Mouse (Mus musculus): Measurements from ENCODE around the gene Dnase2b. TPM values are rescaled to one million over a fixed set of nuclear protein-coding genes. Genes with fewer than 3 reads are reported as not detected.

Gene Dnase2b
- polyA plus RNA-seq, 1 experiment from 2014 or later = not detected

GRCm38 (mm10) chr3:146562936-146563335 is 52.5 kb downstream of the Dnase2b start:
- Histone ChIP-seq H3K27ac (replicated peaks) (no peak overlapping the region), H3K9me3 (no peaks in the 10 kb centered on the region), H3K36me3 (replicated peaks) (no peaks in the 10 kb centered on the region), H3K27me3 (replicated peaks; ENCODE audit: low read depth, poor library complexity, severe bottlenecking) (no peaks in the 10 kb centered on the region), H3K4me1 (peaks cover 11% of the 10 kb centered on the region; the same call in 1 of the 2 replicates), H3K4me3 (no peak overlapping the region)
- WGBS = 90% methylated on average over 7 of the region's 7 CpGs
- no peak for DNase-seq (ENCODE audit: low spot score)

DNA sequence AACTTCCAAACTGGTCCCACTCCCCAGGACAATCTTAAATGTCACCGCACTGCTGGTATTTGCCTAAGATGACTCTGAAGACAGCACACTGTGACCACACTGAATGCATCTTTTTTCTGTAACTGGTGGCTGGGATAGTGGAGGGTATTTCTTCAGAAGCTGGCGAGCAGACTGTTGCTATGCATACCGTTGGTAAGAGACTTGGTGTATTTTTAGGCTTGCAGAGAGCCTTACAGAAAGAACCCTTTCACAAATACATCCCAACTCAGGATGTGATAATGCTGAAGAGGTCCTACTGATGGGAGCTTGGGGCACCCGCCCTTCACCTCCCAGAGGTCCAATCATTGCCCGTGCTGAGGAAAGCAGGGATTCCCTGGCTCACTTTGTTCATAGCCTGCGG is 57.9 kb downstream of the Dnase2b start:
- no peak for DNase-seq (ENCODE audit: low spot score)
- no peaks in the 10 kb centered on the region for H3K4me1 ChIP-seq
- H3K27ac ChIP-seq (replicated peaks) = no peak overlapping the region
- no peaks in the 10 kb centered on the region for H3K27me3 ChIP-seq (replicated peaks; ENCODE audit: low read depth, poor library complexity, severe bottlenecking)
- no peak overlapping the region for H3K4me3 ChIP-seq
- WGBS = 84% methylated on average over 6 of the region's 6 CpGs
- H3K36me3 ChIP-seq (replicated peaks) = no peaks in the 10 kb centered on the region
- H3K9me3 ChIP-seq = no peaks in the 10 kb centered on the region

- H3K36me3 ChIP-seq (replicated peaks) = no peaks in the 10 kb centered on the region
- H3K4me1 ChIP-seq = no peaks in the 10 kb centered on the region
- DNase-seq (ENCODE audit: low spot score) = no peak
- no peak overlapping the region for H3K27ac ChIP-seq (replicated peaks)
- H3K9me3 ChIP-seq = no peaks in the 10 kb centered on the region
- WGBS = 68% methylated on average over 1 of the region's 1 CpGs
- H3K4me3 ChIP-seq = no peak overlapping the region
- H3K27me3 ChIP-seq (replicated peaks; ENCODE audit: low read depth, poor library complexity, severe bottlenecking) = no peaks in the 10 kb centered on the region
Observed at GRCm38 (mm10) chr3:146556567-146556966, 58.8 kb downstream of the Dnase2b start.

DNA sequence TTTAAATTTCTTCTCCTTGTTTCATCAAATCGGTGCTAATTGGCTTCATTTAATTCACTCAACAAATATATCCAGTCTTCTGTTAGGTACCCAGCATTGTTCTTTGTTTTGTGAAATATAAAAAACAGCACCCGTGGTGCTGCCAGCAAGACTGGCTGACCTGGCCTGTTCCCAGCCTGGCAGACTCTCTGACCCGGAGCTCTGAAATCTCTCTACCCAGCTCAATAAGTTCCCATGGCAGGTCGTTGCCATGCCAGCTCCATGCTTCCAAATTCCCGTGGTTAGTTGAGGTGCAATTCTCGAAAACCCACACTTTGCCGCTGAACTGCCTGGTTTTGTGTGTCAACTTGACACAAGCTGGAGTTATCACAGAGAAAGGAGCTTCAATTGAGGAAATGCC is 60.6 kb downstream of the Dnase2b start:
- H3K36me3 ChIP-seq (replicated peaks) = no peaks in the 10 kb centered on the region
- DNase-seq (ENCODE audit: low spot score) = no peak
- H3K9me3 ChIP-seq = no peaks in the 10 kb centered on the region
- 85% methylated on average over 7 of the region's 7 CpGs for WGBS
- no peaks in the 10 kb centered on the region for H3K4me1 ChIP-seq
- H3K27me3 ChIP-seq (replicated peaks; ENCODE audit: low read depth, poor library complexity, severe bottlenecking) = no peaks in the 10 kb centered on the region
- H3K4me3 ChIP-seq = no peak overlapping the region
- H3K27ac ChIP-seq (replicated peaks) = no peak overlapping the region

GRCm38 (mm10) chr3:146543632-146544031 is 71.8 kb downstream of the Dnase2b start:
- no peak overlapping the region for H3K27ac ChIP-seq (replicated peaks)

DNA sequence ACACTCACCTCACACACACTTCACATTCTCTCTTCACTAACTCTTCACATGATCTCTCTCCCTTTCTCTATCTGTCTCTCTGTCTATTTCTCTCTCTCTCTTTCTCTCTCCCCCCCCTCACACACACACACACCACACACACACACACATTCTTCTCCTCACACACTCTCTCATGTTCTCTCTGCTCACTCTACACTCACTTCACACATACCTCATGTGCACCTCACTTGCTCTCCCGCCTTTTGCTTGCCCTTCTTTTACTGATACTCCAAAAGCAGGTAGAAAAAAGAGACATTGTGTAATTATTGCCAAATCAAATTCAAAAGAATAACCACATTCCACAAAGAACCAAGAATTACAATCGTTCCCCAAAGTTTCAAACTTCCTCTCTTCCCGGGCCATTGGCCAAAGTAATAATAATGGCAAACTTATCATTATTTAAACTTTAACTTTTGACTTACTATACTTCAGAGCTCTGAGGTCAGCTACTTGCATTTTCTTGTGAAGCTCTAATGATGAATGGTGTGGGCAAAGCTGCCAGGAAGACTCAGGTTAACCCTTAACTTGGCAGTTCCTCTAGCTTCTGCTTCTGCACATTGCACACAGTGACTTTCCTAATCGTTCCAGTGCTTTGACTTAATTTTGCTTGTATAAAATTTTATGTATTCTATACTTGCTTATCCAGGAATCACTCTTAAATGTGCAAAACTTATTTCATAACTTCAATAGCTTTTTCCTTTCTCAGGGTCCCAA is 74.7 kb downstream of the Dnase2b start:
- Histone ChIP-seq H3K4me3 (no peak overlapping the region), H3K27ac (replicated peaks) (no peak overlapping the region), H3K4me1 (no peaks in the 10 kb centered on the region), H3K36me3 (replicated peaks) (no peaks in the 10 kb centered on the region), H3K9me3 (no peaks in the 10 kb centered on the region), H3K27me3 (replicated peaks; ENCODE audit: low read depth, poor library complexity, severe bottlenecking) (no peaks in the 10 kb centered on the region)
- 86% methylated on average over 4 of the region's 4 CpGs for WGBS
- no peak for DNase-seq (ENCODE audit: low spot score)

More at GRCm38 (mm10) chr3:146543632-146544031, 71.8 kb downstream of the Dnase2b start:
- Histone ChIP-seq H3K9me3 (no peaks in the 10 kb centered on the region), H3K4me1 (no peaks in the 10 kb centered on the region), H3K4me3 (no peak overlapping the region), H3K27me3 (replicated peaks; ENCODE audit: low read depth, poor library complexity, severe bottlenecking) (no peaks in the 10 kb centered on the region), H3K36me3 (replicated peaks) (no peaks in the 10 kb centered on the region)
- WGBS = 41% methylated on average over 1 of the region's 1 CpGs
- no peak for DNase-seq (ENCODE audit: low spot score)

- 68% methylated on average over 6 of the region's 6 CpGs for WGBS
- Histone ChIP-seq H3K4me3 (no peak overlapping the region), H3K9me3 (no peaks in the 10 kb centered on the region), H3K27me3 (replicated peaks; ENCODE audit: low read depth, poor library complexity, severe bottlenecking) (no peaks in the 10 kb centered on the region), H3K4me1 (no peaks in the 10 kb centered on the region), H3K27ac (replicated peaks) (no peak overlapping the region), H3K36me3 (replicated peaks) (no peaks in the 10 kb centered on the region)
- DNase-seq (ENCODE audit: low spot score) = no peak
Observed at GRCm38 (mm10) chr3:146534986-146535385, 80.4 kb downstream of the Dnase2b start.

Other genes with a start within 250 kb of the Dnase2b start
- 28.0 and 30.5 TPM in 2 replicates for gene Ssx2ip, start 211.0 kb downstream of the Dnase2b start, polyA plus RNA-seq (2016; fragmentation: Nextera tagmentation; extraction: Ambion mirVana)
- 4.4 and 5.2 TPM in 2 replicates for gene Ctbs, start 165.8 kb downstream of the Dnase2b start, polyA plus RNA-seq (2016; fragmentation: Nextera tagmentation; extraction: Ambion mirVana)
- 6.0 and 7.4 TPM in 2 replicates for gene Spata1, start 115.8 kb downstream of the Dnase2b start, polyA plus RNA-seq (2016; fragmentation: Nextera tagmentation; extraction: Ambion mirVana)
- 1,248 and 1,288 TPM in 2 replicates for gene Gng5, start 115.8 kb downstream of the Dnase2b start, polyA plus RNA-seq (2016; fragmentation: Nextera tagmentation; extraction: Ambion mirVana)
- gene Rpf1, start 94.2 kb downstream of the Dnase2b start, polyA plus RNA-seq (2016; fragmentation: Nextera tagmentation; extraction: Ambion mirVana) = 65.8 and 66.6 TPM in 2 replicates
- not detected in 2 replicates for gene Uox, start 45.2 kb downstream of the Dnase2b start, polyA plus RNA-seq (2016; fragmentation: Nextera tagmentation; extraction: Ambion mirVana)
- gene 4930503B20Rik, start 35.7 kb upstream of the Dnase2b start, polyA plus RNA-seq (2016; fragmentation: Nextera tagmentation; extraction: Ambion mirVana) = not detected in 2 replicates
- 0.55 and 0.92 TPM in 2 replicates for gene Samd13, start 70.0 kb upstream of the Dnase2b start, polyA plus RNA-seq (2016; fragmentation: Nextera tagmentation; extraction: Ambion mirVana)
- gene Prkacb, start 197.4 kb upstream of the Dnase2b start, polyA plus RNA-seq (2016; fragmentation: Nextera tagmentation; extraction: Ambion mirVana) = 64.3 and 67.6 TPM in 2 replicates
- gene Ttll7, start 236.8 kb upstream of the Dnase2b start, polyA plus RNA-seq (2016; fragmentation: Nextera tagmentation; extraction: Ambion mirVana) = 4.8 and 6.3 TPM in 2 replicates

All from embryonic facial prominence, embryonic 10.5 days (tissue).